Mouse (Mus musculus) heart, embryonic 16.5 days (tissue): ENCODE data around the gene Lekr1. TPM values are rescaled to one million over a fixed set of nuclear protein-coding genes. Genes with fewer than 3 reads are reported as not detected.

Source experiments
- ATAC-seq: fragments of 200-750 bp; cut with Nextera tagmentation; replicated peaks from 2 replicates; pipeline ENCODE4 v1.8.0; 2017; ENCODE audit warnings: moderate number of reproducible peaks; ENCODE audit not compliant: insufficient read depth, low FRiP score; ENCODE audit errors: extremely low read depth
- H3K27ac ChIP-seq: fragments of 300-500 bp; sonication (generic); 2 replicates; pipeline ENCODE4 v1.5.1; 2014; ENCODE audit warnings: mild to moderate bottlenecking, low read length, control low read depth, moderate library complexity
- H3K27me3 ChIP-seq: fragments of 300-500 bp; sonication (generic); 2 replicates; pipeline ENCODE4 v1.6.1; 2014; ENCODE audit warnings: low read length, mixed read lengths; ENCODE audit not compliant: control insufficient read depth, insufficient read depth
- H3K36me3 ChIP-seq: fragments of 300-500 bp; sonication (generic); 2 replicates; pipeline ENCODE4 v1.6.1; 2014; ENCODE audit not compliant: control insufficient read depth, insufficient read depth
- H3K4me1 ChIP-seq: fragments of 300-500 bp; sonication (generic); 2 replicates; pipeline ENCODE4 v1.6.1; 2014; ENCODE audit warnings: low read length, mixed read lengths; ENCODE audit not compliant: control insufficient read depth, insufficient read depth
- H3K4me2 ChIP-seq: fragments of 300-500 bp; sonication (generic); 2 replicates; pipeline ENCODE4 v1.6.1; 2014; ENCODE audit warnings: low read depth, mild to moderate bottlenecking, control low read depth, low read length
- H3K4me3 ChIP-seq: fragments of 300-500 bp; sonication (generic); 2 replicates; pipeline ENCODE4 v1.5.1; 2014; ENCODE audit warnings: mild to moderate bottlenecking, control low read depth, low read length
- H3K9ac ChIP-seq: fragments of 300-500 bp; sonication (generic); 2 replicates; pipeline ENCODE4 v1.6.1; 2014; ENCODE audit warnings: low read length, control low read depth
- H3K9me3 ChIP-seq: fragments of 300-500 bp; sonication (generic); replicated peaks from 2 replicates; pipeline ENCODE4 v1.6.1; 2016; ENCODE audit warnings: low read length; ENCODE audit not compliant: control insufficient read depth
- WGBS: fragments of 180-500 bp; shearing (Covaris S2); extraction: QIAGEN DNeasy Blood & Tissue Kit; methylation state at CpG from one replicate; pipeline ENCODE4 v1.1.7; 2014; 5-methylcytosine and 5-hydroxymethylcytosine counted together
- polyA plus RNA-seq: library from polyadenylated mRNA; unstranded; fragments of >200 nt; fragmentation: Nextera tagmentation; extraction: Ambion mirVana; gene quantifications from 2 replicates; pipeline ENCODE4 v1.2.1, GENCODE M21; 2015

The Lekr1 gene
- polyA plus RNA-seq, 1 experiment from 2014 or later: 7.1 TPM

GRCm38 (mm10) chr3:65648913-65649312 lies 17.1 kb upstream of the Lekr1 start:
- no peaks in the 10 kb centered on the region for H3K9me3 ChIP-seq
- no peak for ATAC-seq
- H3K4me3 ChIP-seq: no peak overlapping the region
- WGBS: 60% methylated on average over 1 of the region's 1 CpGs
- H3K27me3 ChIP-seq: no peaks in the 10 kb centered on the region
- H3K27ac ChIP-seq: no peak overlapping the region
- H3K36me3 ChIP-seq: no peaks in the 10 kb centered on the region
- H3K4me2 ChIP-seq: no peak overlapping the region
- H3K4me1 ChIP-seq: no peaks in the 10 kb centered on the region
- no peak overlapping the region for H3K9ac ChIP-seq

DNA sequence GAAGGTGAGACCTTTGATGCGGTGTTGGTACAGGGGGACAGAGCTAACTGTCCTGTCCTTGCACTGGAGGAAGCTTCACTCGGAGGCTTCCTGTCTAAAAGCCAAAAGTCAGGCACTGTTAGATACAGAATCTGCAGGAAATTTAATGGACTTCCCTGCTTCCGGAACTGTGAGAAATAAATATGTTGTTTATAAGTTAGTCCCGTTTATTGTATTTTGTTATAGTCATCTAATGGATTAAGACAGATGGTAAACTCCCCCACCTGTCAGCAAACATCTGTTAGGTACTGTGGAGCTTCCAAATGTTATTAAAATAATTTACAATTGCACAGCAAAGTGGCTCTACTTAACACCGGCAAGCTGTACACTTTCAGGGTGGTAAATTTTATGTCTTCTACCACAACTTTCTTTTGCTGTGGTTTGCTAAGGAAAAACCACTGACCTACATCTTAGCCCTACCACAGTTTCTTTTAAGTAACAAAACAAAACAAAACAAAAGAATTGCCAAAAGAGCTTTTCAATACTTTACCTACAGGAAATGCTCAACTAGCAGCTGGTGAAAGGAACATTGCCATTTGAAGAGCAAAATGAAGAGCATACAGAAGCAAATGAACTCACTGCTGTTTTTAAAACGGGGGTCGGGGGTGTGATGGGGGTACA lies 15.7 kb upstream of the Lekr1 start:
- no peak overlapping the region for H3K27ac ChIP-seq
- no peak overlapping the region for H3K4me3 ChIP-seq
- H3K36me3 ChIP-seq: no peaks in the 10 kb centered on the region
- H3K27me3 ChIP-seq: no peaks in the 10 kb centered on the region
- H3K4me2 ChIP-seq: no peak overlapping the region
- no peak overlapping the region for H3K9ac ChIP-seq
- no peak for ATAC-seq
- no peaks in the 10 kb centered on the region for H3K4me1 ChIP-seq
- WGBS: 66% methylated on average over 7 of the region's 7 CpGs
- no peaks in the 10 kb centered on the region for H3K9me3 ChIP-seq

GRCm38 (mm10) chr3:65654541-65655206 lies 11.4 kb upstream of the Lekr1 start:
- ATAC-seq: no peak
- WGBS: 64% methylated on average over 10 of the region's 10 CpGs
- H3K36me3 ChIP-seq: no peaks in the 10 kb centered on the region
- H3K27ac ChIP-seq: no peak overlapping the region
- H3K4me2 ChIP-seq: no peak overlapping the region
- no peak overlapping the region for H3K9ac ChIP-seq
- no peaks in the 10 kb centered on the region for H3K9me3 ChIP-seq
- H3K4me3 ChIP-seq: no peak overlapping the region
- H3K27me3 ChIP-seq: no peaks in the 10 kb centered on the region
- no peaks in the 10 kb centered on the region for H3K4me1 ChIP-seq

DNA sequence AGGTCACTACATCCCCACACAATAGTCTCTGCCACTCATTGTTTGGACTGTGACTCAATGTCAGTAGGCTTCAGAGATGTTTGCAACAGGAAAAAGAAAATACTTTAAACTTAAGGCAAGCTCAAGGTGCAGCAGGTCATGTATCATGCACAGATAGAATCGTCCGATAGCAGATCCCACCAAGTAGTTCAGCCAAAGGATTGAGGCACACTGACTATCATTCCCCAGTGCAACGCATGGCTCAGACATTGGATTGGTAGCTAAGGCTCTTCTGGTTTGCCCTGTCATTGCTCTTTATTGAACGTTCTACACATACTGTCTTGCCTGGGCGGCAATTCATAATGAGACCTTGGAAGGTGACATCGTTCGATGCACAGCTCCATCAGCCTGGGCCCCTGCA lies 9.6 kb upstream of the Lekr1 start:
- Histone ChIP-seq H3K4me3 (no peak overlapping the region), H3K4me2 (no peak overlapping the region), H3K27me3 (no peaks in the 10 kb centered on the region), H3K36me3 (no peaks in the 10 kb centered on the region), H3K9ac (no peak overlapping the region), H3K27ac (no peak overlapping the region), H3K9me3 (no peaks in the 10 kb centered on the region), H3K4me1 (no peaks in the 10 kb centered on the region)
- 85% methylated on average over 7 of the region's 7 CpGs for WGBS
- ATAC-seq: no peak

DNA sequence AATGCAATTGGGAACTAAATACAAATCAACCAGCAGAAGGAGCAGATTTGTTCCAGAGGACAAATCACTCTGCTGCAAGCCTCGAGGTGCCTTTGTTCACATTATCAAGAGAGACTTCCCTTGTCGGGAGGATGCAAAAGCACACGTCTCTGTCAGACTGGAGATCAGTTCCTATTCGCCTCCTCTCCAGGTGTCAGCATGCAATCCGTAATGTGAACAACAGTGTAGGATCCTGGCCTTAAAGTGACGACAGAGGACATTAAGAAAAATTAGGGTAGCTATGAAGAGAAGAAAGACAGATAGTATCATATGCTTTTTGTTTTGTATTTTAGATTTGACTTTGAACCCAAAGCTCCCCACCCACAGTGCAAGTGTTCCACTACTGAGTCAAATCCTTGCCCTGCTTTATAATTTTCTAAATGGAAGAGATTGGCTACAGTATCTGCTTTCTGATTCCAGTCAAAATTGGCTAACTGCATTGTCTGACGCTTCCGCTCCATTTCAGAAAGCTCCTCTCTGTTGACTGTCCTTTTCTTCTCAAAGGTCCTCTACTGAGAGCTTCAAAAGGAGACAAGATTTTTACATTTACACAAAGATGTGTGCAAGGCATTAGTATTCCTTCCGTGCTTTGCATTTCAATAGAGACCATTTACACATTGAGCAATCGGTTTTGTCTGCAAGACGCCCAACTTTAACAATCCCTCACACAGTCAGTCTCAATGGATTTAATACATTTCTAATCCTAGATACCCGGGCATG lies 8.9 kb upstream of the Lekr1 start:
- H3K9ac ChIP-seq: no peak overlapping the region
- no peak for ATAC-seq

DNA sequence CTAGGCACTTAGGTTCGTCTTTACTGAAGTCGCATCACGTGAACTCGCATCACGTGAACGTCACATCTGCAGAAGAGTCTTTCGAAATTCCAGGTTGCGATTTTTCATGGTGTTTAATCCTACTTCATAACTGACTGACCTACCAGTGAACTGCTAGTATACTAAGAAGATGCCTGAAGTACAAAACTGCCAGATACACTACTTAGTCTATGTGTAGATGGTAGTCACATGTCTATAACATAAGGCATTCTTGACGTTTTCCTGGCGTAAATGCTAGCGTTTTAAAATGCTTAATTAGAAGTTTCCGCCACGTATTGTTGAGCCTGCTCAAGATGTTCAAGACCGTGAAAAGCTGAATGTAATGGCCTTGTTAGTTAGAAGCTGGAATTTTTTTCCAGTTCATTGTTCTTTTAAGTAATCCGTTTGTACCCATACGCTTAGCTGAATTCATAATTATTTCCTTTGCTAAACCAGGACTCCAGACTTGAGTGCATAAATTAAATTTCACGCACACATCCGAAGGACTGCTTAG lies 7.9 kb upstream of the Lekr1 start:
- Histone ChIP-seq H3K9me3 (no peaks in the 10 kb centered on the region), H3K9ac (peak overlapping the region; percentile 83), H3K4me1 (no peaks in the 10 kb centered on the region), H3K36me3 (no peaks in the 10 kb centered on the region), H3K27me3 (no peaks in the 10 kb centered on the region), H3K27ac (no peak overlapping the region), H3K4me3 (peak overlapping the region; percentile 66), H3K4me2 (peak overlapping the region; percentile 77)
- no peak for ATAC-seq
- 22% methylated on average over 18 of the region's 18 CpGs for WGBS

More for the DNA sequence above, 8.9 kb upstream of the Lekr1 start:
- Histone ChIP-seq H3K4me3 (no peak overlapping the region), H3K9me3 (no peaks in the 10 kb centered on the region), H3K27ac (no peak overlapping the region), H3K36me3 (no peaks in the 10 kb centered on the region), H3K4me1 (no peaks in the 10 kb centered on the region), H3K4me2 (no peak overlapping the region), H3K27me3 (no peaks in the 10 kb centered on the region)
- WGBS: 57% methylated on average over 12 of the region's 12 CpGs

GRCm38 (mm10) chr3:65658721-65659619 lies 7.1 kb upstream of the Lekr1 start:
- H3K9ac ChIP-seq: peak overlapping the region; percentile 83

GRCm38 (mm10) chr3:65659620-65659932 lies 6.5 kb upstream of the Lekr1 start:
- H3K27ac ChIP-seq: peak overlapping the region; percentile 76
- no peaks in the 10 kb centered on the region for H3K4me1 ChIP-seq
- no peaks in the 10 kb centered on the region for H3K9me3 ChIP-seq
- H3K4me3 ChIP-seq: peak overlapping the region; percentile 66
- peak overlapping the region; percentile 77 for H3K4me2 ChIP-seq
- no peaks in the 10 kb centered on the region for H3K27me3 ChIP-seq
- ATAC-seq: no peak
- WGBS: 4% methylated on average over 9 of the region's 9 CpGs
- peak overlapping the region; percentile 83 for H3K9ac ChIP-seq
- H3K36me3 ChIP-seq: no peaks in the 10 kb centered on the region

More at GRCm38 (mm10) chr3:65658721-65659619, 7.1 kb upstream of the Lekr1 start:
- Histone ChIP-seq H3K4me2 (peak overlapping the region; percentile 77), H3K4me1 (no peaks in the 10 kb centered on the region), H3K9me3 (no peaks in the 10 kb centered on the region), H3K36me3 (no peaks in the 10 kb centered on the region), H3K27ac (peak overlapping the region; percentile 76), H3K27me3 (no peaks in the 10 kb centered on the region), H3K4me3 (peak overlapping the region; percentile 66)
- under 1% methylated on average over 72 of the region's 72 CpGs for WGBS
- ATAC-seq: peak; percentile 74
